Mouse (Mus musculus) thymus, adult 2 months (tissue): ENCODE data around the gene Sult2b1. TPM values are rescaled to one million over a fixed set of nuclear protein-coding genes. Genes with fewer than 3 reads are reported as not detected.
A peak's percentile ranks its signal among the peaks of the same experiment; 100 is the strongest.

ENCODE experiments used
- DNase-seq: peaks from one replicate; pipeline ENCODE4 v3.0.0; 2021
- H3K27ac ChIP-seq: fragments of 200-500 bp; 2 replicates; pipeline ENCODE4 v1.5.1; 2012; ENCODE audit warnings: low read length, control low read depth; ENCODE audit not compliant: control insufficient read depth, insufficient read depth
- H3K27me3 ChIP-seq: fragments of 200-500 bp; 2 replicates; pipeline ENCODE4 v1.6.1; 2012; ENCODE audit warnings: mild to moderate bottlenecking, low read length, moderate library complexity, mixed read lengths; ENCODE audit not compliant: control insufficient read depth, insufficient read depth
- H3K36me3 ChIP-seq: fragments of 200-500 bp; 2 replicates; pipeline ENCODE4 v1.6.1; 2012; ENCODE audit warnings: mild to moderate bottlenecking, low read length, moderate library complexity; ENCODE audit not compliant: control insufficient read depth, insufficient read depth
- H3K4me1 ChIP-seq: fragments of 200-500 bp; replicated peaks from 2 replicates; pipeline ENCODE4 v1.6.1; 2012; ENCODE audit warnings: low read length; ENCODE audit not compliant: control insufficient read depth, insufficient read depth
- H3K4me3 ChIP-seq: fragments of 200-500 bp; 2 replicates; pipeline ENCODE4 v1.5.1; 2012; ENCODE audit warnings: mild to moderate bottlenecking, low read length, control low read depth, moderate library complexity; ENCODE audit not compliant: control insufficient read depth, insufficient read depth
- CTCF ChIP-seq: fragments of 200-500 bp; IDR thresholded peaks from 2 replicates; pipeline ENCODE4 v1.5.1; 2012; ENCODE audit warnings: mild to moderate bottlenecking, control low read depth, low read length, moderate library complexity, borderline replicate concordance; ENCODE audit not compliant: control insufficient read depth, poor library complexity, insufficient read depth; ENCODE audit errors: extremely low read depth
- POLR2A ChIP-seq: fragments of 200-500 bp; IDR thresholded peaks from 2 replicates; pipeline ENCODE4 v1.6.1; 2012; ENCODE audit warnings: mild to moderate bottlenecking, low read length, control low read depth, moderate library complexity; ENCODE audit not compliant: control insufficient read depth, poor library complexity, insufficient read depth; ENCODE audit errors: extremely low read depth
- WGBS: fragments of 180-500 bp; shearing (Covaris S2); methylation state at CpG from one replicate; pipeline ENCODE4 v1.1.7; 2018; 5-methylcytosine and 5-hydroxymethylcytosine counted together
- polyA plus RNA-seq: library from polyadenylated mRNA; depleted of rRNA; stranded (reverse); fragments of >200 nt; gene quantifications from 2 replicates; pipeline ENCODE4 v1.2.3, GENCODE M21; 2012; rRNA removed

Gene Sult2b1
- polyA plus RNA-seq, 1 experiment: 3.9 TPM

- H3K4me3 ChIP-seq: no peak overlapping the region
- H3K4me1 ChIP-seq: peaks cover 3% of the 10 kb centered on the region; the same call in 1 of the 2 replicates
- H3K27ac ChIP-seq: no peak overlapping the region
- TF ChIP-seq POLR2A: no peak
- TF ChIP-seq CTCF: no peak
- WGBS: 66% methylated on average over 6 of the region's 6 CpGs
- H3K36me3 ChIP-seq: no peaks in the 10 kb centered on the region
- DNase-seq: no peak
- H3K27me3 ChIP-seq: no peaks in the 10 kb centered on the region
These were observed 95.4 kb downstream of the Sult2b1 start for GRCm38 (mm10) chr7:45689099-45689498.

- TF ChIP-seq POLR2A (no peak), CTCF (no peak)
- Histone ChIP-seq H3K27me3 (no peaks in the 10 kb centered on the region), H3K4me1 (peaks cover 21% of the 10 kb centered on the region), H3K36me3 (no peaks in the 10 kb centered on the region), H3K27ac (no peak overlapping the region), H3K4me3 (no peak overlapping the region)
- WGBS: 57% methylated on average over 3 of the region's 3 CpGs
- DNase-seq: no peak
These were observed 97.6 kb downstream of the Sult2b1 start for GRCm38 (mm10) chr7:45686841-45687240.

GRCm38 (mm10) chr7:45685811-45686210 is 98.7 kb downstream of the Sult2b1 start:
- TF ChIP-seq POLR2A: no peak
- TF ChIP-seq CTCF: no peak
- 92% methylated on average over 10 of the region's 10 CpGs for WGBS
- no peak overlapping the region for H3K4me3 ChIP-seq
- no peak overlapping the region for H3K27ac ChIP-seq
- no peaks in the 10 kb centered on the region for H3K36me3 ChIP-seq
- no peaks in the 10 kb centered on the region for H3K27me3 ChIP-seq
- DNase-seq: no peak
- H3K4me1 ChIP-seq: peaks cover 30% of the 10 kb centered on the region

- H3K4me1 ChIP-seq: peaks cover 32% of the 10 kb centered on the region
- 76% methylated on average over 7 of the region's 7 CpGs for WGBS
- TF ChIP-seq POLR2A (no peak), CTCF (no peak)
- no peak within 1 kb of the TSS for H3K27ac ChIP-seq
- DNase-seq: peak; percentile 24
- no peaks in the 10 kb centered on the region for H3K27me3 ChIP-seq
- H3K4me3 ChIP-seq: no peak within 1 kb of the TSS
- H3K36me3 ChIP-seq: no peaks in the 10 kb centered on the region
These were observed 100.9 kb downstream of the Sult2b1 start, which contains the start of gene Ntn5 for GRCm38 (mm10) chr7:45683396-45684050. TSS of gene Ntn5 (plus strand) at chr7:45684022.

- H3K4me1 ChIP-seq: peaks cover 32% of the 10 kb centered on the region
- no peak overlapping the region for H3K4me3 ChIP-seq
- H3K27me3 ChIP-seq: no peaks in the 10 kb centered on the region
- peak; percentile 92 for TF ChIP-seq CTCF
- TF ChIP-seq POLR2A: 0 out of 2 replicates have a peak, but pooled peaks have one; percentile 13
- DNase-seq: peak; percentile 81
- H3K27ac ChIP-seq: no peak overlapping the region
- H3K36me3 ChIP-seq: no peaks in the 10 kb centered on the region
- WGBS: 49% methylated on average over 14 of the region's 14 CpGs
These were observed 102.0 kb downstream of the Sult2b1 start for GRCm38 (mm10) chr7:45682144-45683126.

GRCm38 (mm10) chr7:45681046-45681736 is 103.3 kb downstream of the Sult2b1 start:
- Histone ChIP-seq H3K27ac (peak overlapping the region; percentile 44; the same call in 1 of the 2 replicates), H3K4me1 (peaks cover 32% of the 10 kb centered on the region), H3K4me3 (no peak overlapping the region), H3K36me3 (no peaks in the 10 kb centered on the region), H3K27me3 (no peaks in the 10 kb centered on the region)
- 39% methylated on average over 8 of the region's 8 CpGs for WGBS
- no peak for DNase-seq
- no peak for TF ChIP-seq CTCF
- no peak for TF ChIP-seq POLR2A

Other genes starting within 250 kb of the Sult2b1 start
- 2.2 and 2.6 TPM in 2 replicates for gene Hsd17b14, start 229.8 kb downstream of the Sult2b1 start, polyA plus RNA-seq
- gene Bcat2, start 214.5 kb downstream of the Sult2b1 start, polyA plus RNA-seq: 140 and 173 TPM in 2 replicates
- 18.9 and 19.2 TPM in 2 replicates for gene Fgf21, start 169.2 kb downstream of the Sult2b1 start, polyA plus RNA-seq
- gene Fut1, start 167.4 kb downstream of the Sult2b1 start, polyA plus RNA-seq: 4.7 and 5.9 TPM in 2 replicates
- gene Izumo1, start 162.9 kb downstream of the Sult2b1 start, polyA plus RNA-seq: 0.45 and 0.75 TPM in 2 replicates
- 6.3 and 8.6 TPM in 2 replicates for gene Rasip1, start 157.2 kb downstream of the Sult2b1 start, polyA plus RNA-seq
- gene Mamstr, start 144.7 kb downstream of the Sult2b1 start, polyA plus RNA-seq: 3.9 and 4.4 TPM in 2 replicates
- 1.3 and 1.9 TPM in 2 replicates for gene Fut2, start 118.3 kb downstream of the Sult2b1 start, polyA plus RNA-seq
- 3.9 and 4.2 TPM in 2 replicates for gene Ntn5, start 100.6 kb downstream of the Sult2b1 start, polyA plus RNA-seq
- 1.6 and 1.9 TPM in 2 replicates for gene Sec1, start 90.3 kb downstream of the Sult2b1 start, polyA plus RNA-seq
- gene Car11, start 84.8 kb downstream of the Sult2b1 start, polyA plus RNA-seq: 2.2 and 2.7 TPM in 2 replicates
- gene Dbp, start 79.6 kb downstream of the Sult2b1 start, polyA plus RNA-seq: 28.2 and 31.3 TPM in 2 replicates
- gene Rpl18, start 69.2 kb downstream of the Sult2b1 start, polyA plus RNA-seq: 2,384 and 2,707 TPM in 2 replicates
- gene Sphk2, start 66.7 kb downstream of the Sult2b1 start, polyA plus RNA-seq: 87.4 and 88.1 TPM in 2 replicates
- gene Fam83e, start 63.5 kb downstream of the Sult2b1 start, polyA plus RNA-seq: 1.5 and 1.7 TPM in 2 replicates
- gene Spaca4, start 58.9 kb downstream of the Sult2b1 start, polyA plus RNA-seq: not detected in 2 replicates
- 0.84 and 1.2 TPM in 2 replicates for gene Lmtk3, start 931 bp downstream of the Sult2b1 start, polyA plus RNA-seq
- gene Cyth2, start 29.9 kb upstream of the Sult2b1 start, polyA plus RNA-seq: 65.8 and 71.5 TPM in 2 replicates
- 0.36 and 1.3 TPM in 2 replicates for gene Kcnj14, start 40.1 kb upstream of the Sult2b1 start, polyA plus RNA-seq
- 22.4 and 27.7 TPM in 2 replicates for gene Grwd1, start 46.3 kb upstream of the Sult2b1 start, polyA plus RNA-seq
- 199 and 226 TPM in 2 replicates for gene Kdelr1, start 88.1 kb upstream of the Sult2b1 start, polyA plus RNA-seq
- 1.1 and 1.4 TPM in 2 replicates for gene Grin2d, start 93.7 kb upstream of the Sult2b1 start, polyA plus RNA-seq
- gene Syngr4, start 112.0 kb upstream of the Sult2b1 start, polyA plus RNA-seq: 2.7 and 2.9 TPM in 2 replicates
- 50.6 and 52.5 TPM in 2 replicates for gene Tmem143, start 112.3 kb upstream of the Sult2b1 start, polyA plus RNA-seq
- gene Emp3, start 136.7 kb upstream of the Sult2b1 start, polyA plus RNA-seq: 361 and 365 TPM in 2 replicates
- 3.3 and 3.7 TPM in 2 replicates for gene Ccdc114, start 139.4 kb upstream of the Sult2b1 start, polyA plus RNA-seq
- gene Abcc6, start 245.6 kb upstream of the Sult2b1 start, polyA plus RNA-seq: 0.49 and 0.61 TPM in 2 replicates
- gene Nomo1, start 249.0 kb upstream of the Sult2b1 start, polyA plus RNA-seq: 37.4 and 42.4 TPM in 2 replicates